Mouse (Mus musculus) limb, embryonic 12.5 days (tissue): ENCODE data around the gene Gm43720. TPM values are rescaled to one million over a fixed set of nuclear protein-coding genes. Genes with fewer than 3 reads are reported as not detected.
"Not testable (repeated sequence)": the region's sequence is repeated elsewhere in the genome, so short reads cannot be mapped to it uniquely, and the experiment has no call there.

Experiments
- ATAC-seq: fragments of 200-750 bp; cut with Nextera tagmentation; 2 replicates; pipeline ENCODE4 v1.8.0; 2017; ENCODE audit warnings: low read depth, moderate TSS enrichment; ENCODE audit not compliant: insufficient number of reproducible peaks, insufficient read depth, low FRiP score, low TSS enrichment
- H3K27ac ChIP-seq: fragments of 300-500 bp; sonication (generic); 2 replicates; pipeline ENCODE4 v1.5.1; 2016; ENCODE audit warnings: mild to moderate bottlenecking, moderate library complexity
- H3K27me3 ChIP-seq: fragments of 300-500 bp; sonication (generic); 2 replicates; pipeline ENCODE4 v1.6.1; 2016; ENCODE audit warnings: mild to moderate bottlenecking, moderate library complexity
- H3K36me3 ChIP-seq: fragments of 300-500 bp; sonication (generic); 2 replicates; pipeline ENCODE4 v1.6.1; 2016; ENCODE audit warnings: mild to moderate bottlenecking, moderate library complexity
- H3K4me1 ChIP-seq: fragments of 300-500 bp; sonication (generic); replicated peaks from 2 replicates; pipeline ENCODE4 v1.6.1; 2016
- H3K4me2 ChIP-seq: fragments of 300-500 bp; sonication (generic); 2 replicates; pipeline ENCODE4 v1.6.1; 2016; ENCODE audit warnings: mild to moderate bottlenecking, moderate library complexity
- H3K4me3 ChIP-seq: fragments of 300-500 bp; sonication (generic); replicated peaks from 2 replicates; pipeline ENCODE4 v1.5.1; 2016; ENCODE audit warnings: mild to moderate bottlenecking
- H3K9ac ChIP-seq: fragments of 300-500 bp; sonication (generic); replicated peaks from 2 replicates; pipeline ENCODE4 v1.6.1; 2016; ENCODE audit warnings: mild to moderate bottlenecking, moderate library complexity
- H3K9me3 ChIP-seq: fragments of 300-500 bp; sonication (generic); 2 replicates; pipeline ENCODE4 v1.6.1; 2016; ENCODE audit warnings: mild to moderate bottlenecking, moderate library complexity
- WGBS: fragments of 180-500 bp; shearing (Covaris S2); methylation state at CpG from one replicate; pipeline ENCODE4 v1.1.7; 2016; 5-methylcytosine and 5-hydroxymethylcytosine counted together
- polyA plus RNA-seq: library from polyadenylated mRNA; unstranded; fragments of >200 nt; fragmentation: Nextera tagmentation; extraction: Ambion mirVana; gene quantifications from 2 replicates; pipeline ENCODE4 v1.2.1, GENCODE M21; 2016

Gene Gm43720
- polyA plus RNA-seq, 1 experiment from 2014 or later: 0.25 TPM

DNA sequence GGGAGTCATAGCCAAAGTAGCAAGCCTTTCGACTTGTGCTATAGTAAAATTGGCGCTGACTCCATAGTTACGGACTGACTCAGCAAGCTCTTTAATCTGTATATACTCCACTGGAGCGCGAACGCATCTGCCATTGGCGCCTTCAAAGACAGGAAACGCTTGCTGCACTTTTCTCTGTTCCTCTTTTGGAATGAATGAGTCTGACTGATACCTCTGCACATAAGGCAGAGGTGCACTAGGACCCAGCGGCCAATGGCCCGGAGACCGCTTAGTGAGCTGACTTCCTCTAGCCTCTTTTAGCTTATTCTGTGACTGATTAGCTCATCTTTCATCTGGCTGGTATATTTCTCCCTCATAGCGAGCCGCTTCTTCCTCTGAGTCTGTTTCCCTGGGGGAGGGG is 63.1 kb downstream of the Gm43720 start:
- not testable (repeated sequence) for H3K36me3 ChIP-seq, H3K4me3 ChIP-seq, H3K27ac ChIP-seq, H3K4me1 ChIP-seq, H3K4me2 ChIP-seq, ATAC-seq, H3K9ac ChIP-seq, H3K27me3 ChIP-seq
- 96% methylated on average over 13 of the region's 13 CpGs for WGBS
- H3K9me3 ChIP-seq: peaks cover 33% of the 10 kb centered on the region

Other genes starting within 250 kb of the Gm43720 start
- gene Smok3c, start 226.8 kb downstream of the Gm43720 start, polyA plus RNA-seq: not detected in 2 replicates
- 26.8 and 32.1 TPM in 2 replicates for gene Zkscan1, start 194.9 kb downstream of the Gm43720 start, polyA plus RNA-seq
- 78.8 and 80.9 TPM in 2 replicates for gene Zscan21, start 163.1 kb downstream of the Gm43720 start, polyA plus RNA-seq
- 23.4 and 27.4 TPM in 2 replicates for gene Zfp113, start 124.2 kb downstream of the Gm43720 start, polyA plus RNA-seq
- gene Cops6, start 118.9 kb downstream of the Gm43720 start, polyA plus RNA-seq: 332 and 333 TPM in 2 replicates
- gene Ap4m1, start 108.0 kb downstream of the Gm43720 start, polyA plus RNA-seq: 32.0 and 36.3 TPM in 2 replicates
- gene Mcm7, start 107.5 kb downstream of the Gm43720 start, polyA plus RNA-seq: 298 and 302 TPM in 2 replicates
- gene Taf6, start 92.5 kb downstream of the Gm43720 start, polyA plus RNA-seq: 114 and 122 TPM in 2 replicates
- 57.7 and 64.7 TPM in 2 replicates for gene Cnpy4, start 92.5 kb downstream of the Gm43720 start, polyA plus RNA-seq
- 9.7 and 12.2 TPM in 2 replicates for gene Mblac1, start 85.6 kb downstream of the Gm43720 start, polyA plus RNA-seq
- not detected in 2 replicates for gene Nxpe5, start 54.1 kb downstream of the Gm43720 start, polyA plus RNA-seq
- 41.8 and 42.5 TPM in 2 replicates for gene Lamtor4, start 24.5 kb downstream of the Gm43720 start, polyA plus RNA-seq
- gene BC037034, start 15.9 kb downstream of the Gm43720 start, polyA plus RNA-seq: 9.7 and 11.0 TPM in 2 replicates
- 4.0 and 4.5 TPM in 2 replicates for gene Gal3st4, start 7.1 kb downstream of the Gm43720 start, polyA plus RNA-seq
- 62.5 and 62.8 TPM in 2 replicates for gene Gpc2, start within 50 bp of the Gm43720 start, polyA plus RNA-seq
- 8.2 and 9.2 TPM in 2 replicates for gene Stag3, start 282 bp upstream of the Gm43720 start, polyA plus RNA-seq
- gene Pvrig, start 62.0 kb upstream of the Gm43720 start, polyA plus RNA-seq: not detected in 2 replicates
- 57.3 and 57.4 TPM in 2 replicates for gene Zfp157, start 161.5 kb upstream of the Gm43720 start, polyA plus RNA-seq